Mouse (Mus musculus) embryo, embryonic 10 days (tissue): Measurements from ENCODE around the gene Trmt10a.
A peak's percentile ranks its signal among the peaks of the same experiment; 100 is the strongest.

ENCODE experiments used
- DNase-seq: peaks from one replicate; pipeline ENCODE4 v3.0.0-alpha.2; 2015; ENCODE audit warnings: low spot score

The Trmt10a gene

DNA sequence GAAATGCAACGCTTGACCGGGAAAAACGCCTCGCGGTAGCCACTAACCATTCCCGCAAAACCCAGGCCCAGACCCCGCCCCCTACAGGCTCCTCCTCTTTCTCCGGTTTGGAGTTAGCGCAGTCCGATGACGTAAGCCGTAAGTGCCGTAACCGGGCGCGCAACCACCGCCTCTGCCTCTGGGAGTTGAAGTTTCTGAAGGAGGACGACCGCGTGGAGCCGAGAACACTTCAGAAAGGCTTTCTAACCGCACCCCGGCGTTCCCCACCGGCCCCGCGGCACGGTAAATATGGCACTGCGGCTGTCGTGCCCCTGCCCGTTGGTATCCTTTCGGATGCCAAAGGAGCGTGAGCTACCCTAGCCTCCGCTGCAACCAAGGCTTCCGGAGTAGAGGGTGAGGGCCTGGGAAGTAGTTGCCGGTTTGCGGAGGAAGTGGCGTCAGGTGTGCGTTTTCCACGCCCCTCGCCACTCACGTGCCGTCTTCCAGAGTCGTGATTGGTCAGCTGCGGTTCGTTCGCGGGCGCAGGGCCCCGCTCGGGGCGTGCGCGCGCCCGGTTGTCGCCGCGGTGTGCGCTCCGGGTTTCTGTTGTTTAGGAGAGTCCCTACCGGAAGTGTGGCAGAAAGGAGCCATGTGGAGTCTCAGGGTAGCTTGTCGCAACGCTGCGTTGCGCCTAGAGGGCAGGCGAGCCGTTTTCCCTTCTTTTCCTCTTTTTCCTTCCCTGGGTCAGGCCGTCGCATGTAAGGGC, at the start of gene Trmt10a:
Trmt10a (plus strand) TSS at position 134 of the 745 bp plus-strand sequence.
- peak; percentile 98 for DNase-seq

DNA sequence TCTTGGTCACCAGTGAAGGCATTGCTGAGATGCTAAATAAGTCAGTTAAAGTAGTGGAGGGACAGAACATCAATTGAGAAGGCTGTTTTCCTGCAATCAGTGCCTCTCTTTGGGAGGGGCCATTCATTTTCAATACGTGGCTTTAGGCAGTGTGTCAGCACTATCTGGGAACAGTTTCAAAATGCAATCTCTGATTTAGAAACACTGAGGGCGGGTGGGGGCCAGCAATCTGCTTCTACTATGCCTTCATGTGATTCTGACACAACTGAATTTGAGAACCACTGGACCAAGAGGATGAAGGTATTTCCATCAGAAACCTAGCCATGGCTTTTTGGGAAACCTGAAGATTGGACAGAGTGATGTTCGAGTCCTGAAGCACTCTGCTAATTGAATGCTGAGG, 47.9 kb upstream of the Trmt10a start:
- DNase-seq, result no peak

DNA sequence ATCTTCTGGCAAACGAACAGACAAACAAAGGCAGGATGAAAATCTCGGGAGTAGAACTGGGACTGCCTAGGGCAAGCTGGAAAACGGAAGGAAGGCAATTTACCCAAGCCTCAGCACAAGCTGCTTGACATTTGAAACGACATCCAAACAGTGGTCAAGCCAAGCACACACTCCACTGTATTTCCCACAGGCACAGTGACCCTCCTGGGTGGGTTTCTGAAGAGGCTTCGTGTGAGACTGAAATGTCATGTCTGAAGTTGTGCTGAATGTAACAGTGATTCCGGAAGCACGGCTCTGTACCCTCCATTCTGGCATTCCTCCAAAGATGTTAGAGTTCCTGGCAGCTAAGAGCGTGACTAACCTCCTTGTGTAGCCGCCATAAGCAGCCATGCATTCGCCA, 47.5 kb upstream of the Trmt10a start:
- DNase-seq, result no peak

DNA sequence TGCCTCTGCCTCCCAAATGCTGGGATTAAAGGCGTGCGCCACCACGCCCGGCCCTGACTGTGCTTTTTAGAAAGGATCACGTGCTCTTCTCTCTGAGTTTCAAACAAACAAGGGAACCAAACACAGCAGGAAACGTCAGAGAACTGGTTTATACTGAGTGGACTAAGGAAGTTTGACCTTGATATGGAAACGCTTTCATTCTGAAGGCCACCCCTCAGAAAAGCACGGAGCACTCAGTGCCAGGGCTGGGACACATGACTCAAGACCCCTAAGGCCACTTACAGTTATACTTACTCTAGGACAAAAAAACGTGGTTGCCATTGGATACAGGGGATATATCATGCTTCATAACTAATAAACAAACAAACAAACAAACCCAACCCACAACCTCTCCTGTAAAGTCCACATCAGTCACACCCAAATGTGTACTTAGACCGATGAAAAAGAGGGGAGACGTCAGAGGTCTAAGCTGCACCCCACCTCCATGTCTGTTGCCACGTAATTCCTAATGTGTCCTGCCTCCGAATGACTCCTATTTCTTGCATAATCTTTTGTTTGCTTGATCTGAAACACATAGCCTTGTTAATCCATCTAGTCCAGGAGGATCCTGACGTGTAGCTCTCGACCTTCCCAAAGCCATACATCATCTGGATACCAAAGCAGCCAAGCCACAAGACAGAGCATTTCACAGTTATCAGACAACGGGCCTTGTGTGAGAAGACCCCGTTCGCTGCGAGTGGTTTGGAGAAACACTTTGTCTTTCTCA, 46.8 kb upstream of the Trmt10a start:
- no peak for DNase-seq

DNA sequence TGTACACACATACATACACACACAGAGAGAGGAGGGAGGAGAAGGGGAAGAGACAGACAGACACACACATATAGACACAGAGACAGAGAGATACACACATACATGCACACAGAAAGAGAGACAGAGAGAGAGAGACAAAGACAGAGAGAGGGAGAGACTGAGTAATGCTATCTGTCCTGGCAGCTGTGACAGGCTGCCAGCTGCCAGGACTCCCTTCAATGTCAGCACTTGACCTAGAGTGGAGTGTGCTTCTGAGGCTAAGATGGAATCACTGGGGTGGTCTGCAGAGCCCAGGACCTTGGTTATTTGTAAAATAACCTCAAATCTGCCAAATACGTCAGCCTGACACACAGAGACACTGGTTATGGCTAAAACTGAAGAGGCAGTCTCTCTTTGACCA, 45.5 kb upstream of the Trmt10a start:
- no peak for DNase-seq

DNA sequence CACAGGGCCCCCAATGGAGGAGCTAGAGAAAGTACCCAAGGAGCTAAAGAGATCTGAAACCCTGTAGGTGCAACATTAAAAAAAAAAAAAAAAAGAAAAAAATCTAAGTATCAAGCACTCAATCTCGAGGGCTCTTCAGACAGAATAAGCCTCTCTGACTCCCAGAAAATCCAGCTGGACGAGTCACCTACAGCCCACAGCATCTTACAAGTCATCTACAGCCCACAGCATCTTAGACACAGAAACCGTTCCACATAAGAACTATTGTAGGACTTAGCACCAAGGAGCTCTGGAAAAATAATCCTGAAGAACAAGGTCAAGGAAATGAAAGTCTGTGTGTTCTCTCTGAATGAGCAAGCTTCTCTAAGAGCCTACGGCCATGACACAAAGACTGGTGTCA, 41.3 kb upstream of the Trmt10a start:
- DNase-seq, result no peak

DNA sequence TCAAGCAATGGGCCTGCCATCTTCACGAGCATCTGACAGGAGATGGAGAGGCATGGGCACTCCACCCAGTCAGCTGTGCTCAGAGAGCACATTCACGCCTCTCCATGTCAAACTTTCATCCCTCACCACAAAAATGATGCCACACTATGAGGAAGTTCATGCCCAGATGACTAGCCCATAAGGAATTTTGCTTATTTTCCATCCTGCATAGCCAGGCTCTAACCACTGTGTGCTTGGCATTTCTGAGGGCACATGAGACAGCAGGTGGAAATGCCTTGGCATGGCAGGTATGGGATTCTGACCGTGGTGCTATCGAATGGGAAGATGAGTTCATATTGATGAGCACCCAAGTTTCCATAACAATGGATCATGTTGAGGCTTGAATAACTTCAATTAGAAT, 39.6 kb upstream of the Trmt10a start:
- DNase-seq, result no peak

DNA sequence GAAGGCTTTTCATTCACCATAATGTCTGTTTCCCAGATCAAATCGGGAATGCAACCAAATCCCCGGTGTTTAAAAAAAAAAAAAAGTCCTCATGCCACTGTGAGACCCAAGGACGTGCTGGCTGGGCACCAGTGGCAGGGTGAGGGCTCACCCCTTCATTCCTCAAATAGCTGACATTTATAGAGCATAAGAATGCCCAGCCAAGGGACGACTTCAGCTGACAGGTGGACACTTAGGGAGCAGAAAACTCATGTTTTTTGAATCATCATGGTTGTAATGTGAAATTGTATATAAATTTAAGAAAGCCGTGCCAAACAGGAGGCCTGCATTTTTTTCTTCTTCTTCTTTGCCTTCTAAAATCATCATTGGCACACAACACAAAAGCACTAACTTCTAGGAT, 38.2 kb upstream of the Trmt10a start:
- no peak for DNase-seq

DNA sequence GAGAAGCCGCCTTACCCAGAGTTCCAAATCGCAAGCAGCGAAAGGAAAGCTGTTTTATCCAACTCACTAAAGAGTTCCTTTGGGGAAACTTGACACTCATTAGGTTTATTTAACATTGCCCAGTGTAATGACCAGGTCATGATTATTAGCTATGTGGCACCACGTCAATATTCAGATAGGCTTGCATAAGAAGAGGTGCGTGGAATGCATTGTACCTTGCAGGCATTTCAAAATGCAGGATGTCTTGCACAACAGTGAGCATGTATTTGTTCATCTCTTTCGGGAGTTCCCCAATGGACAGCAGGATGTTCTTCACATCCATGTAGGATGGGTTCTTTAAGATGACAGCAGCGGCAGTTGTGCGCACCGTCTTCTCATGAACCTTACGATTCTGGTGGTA, 36.4 kb upstream of the Trmt10a start:
- DNase-seq, result no peak

DNA sequence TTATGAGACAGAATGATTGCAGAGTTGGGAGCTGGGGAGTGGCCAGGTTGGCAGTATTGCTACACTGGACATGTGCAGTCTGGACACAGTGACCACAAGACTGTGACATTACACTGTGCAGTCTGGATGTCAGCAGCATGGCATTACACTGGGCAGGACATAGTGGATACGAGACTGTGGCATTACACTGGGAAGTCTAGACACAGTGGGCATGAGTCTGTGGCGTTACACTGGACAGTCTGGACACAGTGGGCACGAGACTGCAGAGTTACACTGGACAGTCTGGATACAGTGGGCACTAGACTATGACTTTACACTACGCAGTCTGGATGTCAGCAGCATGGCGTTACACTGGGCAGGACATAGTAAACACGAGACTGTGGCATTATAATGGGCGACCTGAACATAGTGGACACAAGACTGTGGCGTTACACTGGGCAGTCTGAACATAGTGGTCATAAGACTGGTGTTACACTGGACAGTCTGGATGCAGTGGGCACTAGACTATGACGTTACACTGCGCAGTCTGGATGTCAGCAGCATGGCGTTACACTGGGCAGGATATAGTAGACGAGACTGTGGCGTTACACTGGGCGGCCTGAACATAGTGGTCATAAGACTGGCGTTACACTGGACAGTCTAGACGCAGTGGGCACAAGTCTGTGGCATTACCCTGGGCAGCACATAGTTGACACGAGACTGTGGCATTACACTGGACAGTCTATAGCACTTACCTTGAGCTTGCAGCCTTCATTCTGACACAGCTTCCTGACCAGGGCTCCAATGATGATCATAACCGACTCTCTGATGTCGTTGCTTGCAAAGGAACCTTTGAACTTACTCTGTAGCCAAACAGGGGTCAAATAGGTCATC, 32.1 kb upstream of the Trmt10a start:
- no peak for DNase-seq

DNA sequence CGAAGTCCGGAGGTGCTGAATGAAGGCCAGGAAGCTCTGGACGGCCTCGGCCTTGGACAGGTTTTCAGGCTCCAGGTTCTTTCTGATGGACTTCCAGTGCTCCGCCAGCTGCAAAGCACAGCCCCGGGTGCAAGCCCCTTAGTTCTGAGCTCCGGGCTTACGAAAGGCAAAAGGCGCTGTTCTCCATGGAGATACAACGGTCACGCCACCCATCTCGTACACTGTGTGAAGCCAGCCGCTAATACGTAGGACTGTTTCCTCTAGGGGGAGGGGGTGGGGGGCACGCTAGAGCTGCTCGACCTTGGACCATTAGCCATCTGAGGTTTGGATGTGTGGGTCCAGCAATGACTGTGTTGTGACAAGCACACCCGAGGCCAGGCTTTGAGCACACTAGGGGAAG, 29.1 kb upstream of the Trmt10a start:
- no peak for DNase-seq

DNA sequence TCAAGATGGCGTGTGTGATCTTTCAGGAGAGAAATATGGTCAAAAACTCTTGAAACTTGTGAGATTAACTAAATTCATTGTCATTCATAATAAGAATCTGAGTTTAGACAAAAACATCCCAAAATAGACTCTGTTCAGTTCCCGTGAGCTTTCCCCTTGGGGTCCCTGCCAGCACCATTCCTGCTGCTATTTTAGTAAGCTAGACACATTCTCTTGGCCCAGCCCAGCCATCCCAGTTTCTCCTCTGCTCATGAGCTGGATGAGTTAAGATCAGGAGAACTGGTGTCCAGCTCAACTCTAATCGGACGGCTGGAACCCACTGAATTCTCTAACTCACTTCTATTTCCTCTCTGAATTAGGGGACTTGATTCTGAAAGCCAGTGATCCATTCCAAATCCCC, 26.4 kb upstream of the Trmt10a start:
- DNase-seq, result no peak

DNA sequence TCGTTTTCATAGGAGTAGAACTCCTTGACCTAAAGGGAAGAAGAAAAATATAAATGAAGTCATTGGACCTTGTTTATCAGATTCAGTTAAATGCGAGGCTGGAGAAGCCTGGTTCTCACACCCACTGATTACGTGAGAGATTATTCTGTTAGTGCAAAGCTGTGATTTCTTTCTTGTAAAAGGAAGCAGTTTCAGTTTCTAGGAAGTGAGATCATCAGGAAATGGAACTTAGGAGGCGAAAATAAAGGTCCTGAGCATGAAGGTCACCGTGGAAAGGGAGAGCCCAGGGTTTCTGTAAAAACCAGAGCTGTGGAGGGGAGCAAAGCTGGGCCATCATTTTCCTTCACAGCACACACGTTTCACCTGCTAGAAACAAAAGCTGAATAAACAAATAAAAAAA, 24.9 kb upstream of the Trmt10a start:
- no peak for DNase-seq

DNA sequence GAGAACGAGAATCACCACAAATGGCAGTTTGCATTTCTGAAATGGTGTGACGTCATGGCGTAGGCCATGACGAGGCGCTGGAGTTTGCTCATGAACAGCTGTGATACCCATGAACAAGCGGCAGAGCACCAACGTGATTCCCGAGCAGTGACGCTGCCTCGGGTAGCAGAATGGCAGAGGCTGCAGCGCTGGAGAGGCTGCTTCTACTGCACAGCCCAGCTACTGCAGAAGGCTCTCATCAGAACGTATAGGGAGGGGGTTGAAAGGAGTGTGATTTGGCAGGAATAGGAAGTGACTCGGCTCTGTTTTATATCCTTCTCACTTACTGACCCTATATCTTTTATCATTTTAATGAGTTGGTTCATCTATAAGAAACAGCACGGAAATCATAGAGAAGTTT, 24.4 kb upstream of the Trmt10a start:
- DNase-seq, result no peak

DNA sequence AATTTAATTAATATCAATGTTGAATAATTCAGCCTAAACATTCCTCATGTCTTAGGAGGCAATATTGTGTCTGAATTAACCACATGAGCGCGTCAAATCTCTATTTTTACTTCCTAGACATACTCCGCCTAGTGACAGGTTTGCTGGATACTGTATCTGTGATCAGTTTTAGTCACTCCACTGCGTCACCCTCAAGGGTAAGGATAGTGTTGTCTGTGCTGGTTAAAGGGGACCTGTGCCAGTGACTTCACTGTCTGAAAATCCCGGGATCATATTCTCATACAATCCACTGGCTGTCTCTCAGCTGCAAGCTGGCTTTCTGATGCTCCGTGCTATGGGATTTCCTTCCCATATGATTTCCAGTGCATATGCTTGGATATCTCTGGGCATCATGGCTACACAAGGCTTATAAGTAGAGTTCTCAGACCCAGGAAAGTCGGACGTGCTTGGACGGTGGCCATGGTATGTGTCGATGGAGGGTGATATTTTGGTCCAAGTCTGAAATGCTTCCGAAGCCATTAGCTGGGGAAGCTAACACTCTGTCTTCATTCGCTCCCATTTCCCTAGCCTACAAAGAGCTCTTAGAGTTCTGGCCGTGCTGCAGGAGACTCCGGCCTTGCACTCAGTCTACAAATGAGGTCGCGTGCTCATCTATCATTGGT, 23.7 kb upstream of the Trmt10a start:
- DNase-seq, result no peak

DNA sequence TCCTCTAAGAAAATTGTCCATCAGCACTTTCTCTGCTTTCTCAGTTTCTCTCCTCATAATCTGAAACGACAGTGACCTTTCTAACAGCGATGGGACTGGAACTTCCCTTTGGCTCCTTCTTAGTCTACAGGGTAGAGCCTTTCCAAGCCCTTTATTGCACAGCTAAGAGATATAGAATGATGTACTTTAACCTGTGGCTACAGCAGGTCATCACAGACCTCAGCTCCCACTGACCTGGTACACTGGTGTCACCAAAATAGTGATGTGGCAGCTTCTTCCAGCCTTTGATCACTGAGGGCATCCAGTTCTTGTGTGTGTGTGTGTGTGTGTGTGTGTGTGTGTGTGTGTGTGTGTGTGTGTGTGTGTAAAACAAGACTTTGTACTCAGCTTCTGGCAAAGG, 21.8 kb upstream of the Trmt10a start:
- DNase-seq, result no peak

DNA sequence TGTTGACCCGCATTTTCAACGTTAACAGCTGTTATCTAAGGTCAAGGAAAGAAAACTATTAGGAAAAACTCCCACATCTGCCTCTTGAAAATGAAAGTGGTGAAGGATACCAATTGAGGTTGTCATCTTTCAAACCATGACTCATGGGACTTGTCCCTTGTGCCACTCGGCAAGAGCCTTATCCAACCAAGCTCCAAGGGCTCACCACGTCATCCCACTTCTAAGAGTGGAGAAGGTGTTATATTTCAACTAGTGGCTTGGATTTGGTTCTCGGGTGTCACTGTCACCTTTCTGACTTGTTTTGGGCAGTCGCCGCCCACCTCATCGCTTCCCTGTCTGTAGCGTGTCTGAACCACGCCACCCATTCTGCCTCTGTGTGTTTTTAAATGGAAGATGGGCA, 19.4 kb upstream of the Trmt10a start:
- no peak for DNase-seq

DNA sequence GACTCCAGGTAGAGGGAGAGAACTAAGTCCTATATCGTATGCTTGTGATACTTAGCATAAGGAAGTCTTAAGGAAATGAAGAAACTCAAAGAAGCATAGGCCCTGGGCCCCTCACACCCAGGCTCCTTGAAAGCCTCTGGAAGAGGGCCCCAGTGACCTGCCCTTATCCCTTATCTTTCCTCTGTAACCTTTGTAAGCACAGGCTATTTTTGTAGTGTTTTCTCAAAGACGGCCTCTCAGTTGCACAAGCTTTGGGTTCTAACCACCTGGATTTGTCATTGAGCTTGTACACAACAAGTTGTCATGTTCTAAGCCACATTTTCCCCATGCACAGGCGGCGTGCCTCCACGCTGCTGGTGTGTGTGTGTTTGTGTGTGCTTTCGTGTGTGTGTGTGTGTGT, 14.1 kb upstream of the Trmt10a start:
- DNase-seq, result no peak

DNA sequence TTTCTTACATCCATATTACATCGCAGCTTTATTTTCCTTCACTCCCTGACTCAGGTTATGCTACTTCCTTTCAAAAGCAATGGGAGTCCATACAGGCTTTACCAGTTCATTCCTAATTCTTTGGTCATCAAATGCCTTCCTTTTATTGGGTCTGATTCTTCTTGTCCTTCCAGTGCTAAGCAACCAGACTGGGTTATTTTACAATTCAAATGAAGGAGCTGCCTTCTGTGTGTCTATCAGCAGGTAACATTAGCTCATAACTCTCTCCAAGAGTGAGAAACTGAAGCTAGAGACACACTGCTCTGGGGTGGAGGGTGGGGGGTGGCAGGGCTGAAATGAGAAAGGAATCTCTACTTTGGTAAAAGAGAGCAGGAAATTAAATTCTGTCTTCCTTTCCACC, 12.6 kb upstream of the Trmt10a start:
- DNase-seq, result no peak

DNA sequence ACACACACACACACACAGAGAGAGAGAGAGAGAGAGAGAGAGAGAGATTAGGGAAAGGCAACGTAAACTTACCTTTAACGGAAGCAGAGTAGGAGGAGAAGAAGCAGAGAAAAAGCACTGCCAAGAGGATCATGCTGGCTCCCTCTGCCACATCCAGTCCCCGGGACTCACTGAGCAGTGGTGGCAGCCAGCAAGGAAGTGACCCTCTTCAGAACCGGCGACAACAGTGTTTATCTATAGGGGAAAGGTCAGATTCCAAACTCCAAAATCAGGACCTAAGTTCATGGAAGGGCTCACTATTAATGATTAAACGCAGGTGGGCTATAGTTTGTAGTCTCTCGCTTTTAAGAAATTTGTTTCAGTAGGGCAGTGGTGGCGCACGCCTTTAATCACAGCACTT, 12.1 kb upstream of the Trmt10a start:
- no peak for DNase-seq

DNA sequence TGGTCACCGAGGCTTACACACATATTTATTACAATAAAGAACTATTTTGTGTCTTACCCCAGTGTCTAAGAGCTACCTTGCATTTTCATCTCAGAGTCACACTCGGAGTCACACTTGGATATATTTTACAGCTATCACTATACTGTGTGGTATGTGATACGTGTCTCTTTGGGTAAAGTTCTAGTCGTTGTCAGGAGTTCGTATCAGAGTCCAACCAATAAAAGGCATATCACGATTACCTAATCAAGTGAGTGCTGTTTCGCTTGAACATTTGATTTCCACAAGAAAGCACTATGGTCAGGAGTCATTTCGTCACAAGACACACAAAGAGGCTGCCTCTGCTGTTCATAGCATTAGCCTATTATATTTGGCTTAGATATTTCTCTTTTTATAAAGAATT, 9.8 kb upstream of the Trmt10a start:
- DNase-seq, result no peak

DNA sequence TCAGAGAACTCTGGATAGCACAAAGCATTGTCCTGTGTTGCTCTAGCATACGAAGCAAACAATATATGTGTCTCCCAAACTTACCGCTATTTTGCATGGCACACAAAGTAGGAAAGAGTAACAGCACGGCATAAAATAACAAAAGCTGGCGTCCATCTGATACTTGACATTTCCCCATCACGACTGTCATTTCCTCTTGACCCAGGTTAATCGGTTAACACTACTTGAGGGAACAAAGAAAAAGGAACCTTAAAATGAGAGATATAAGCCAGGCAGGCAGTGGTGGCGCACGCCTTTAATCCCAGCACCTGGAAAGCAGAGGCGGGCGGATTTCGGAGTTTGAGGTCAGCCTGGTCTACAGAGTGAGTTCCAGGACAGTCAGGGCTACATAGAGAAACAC, 9.3 kb upstream of the Trmt10a start:
- DNase-seq, result no peak
